In genomic region chr4:62293219-62293861, GRCm38 (mm10) we compare ENCODE assay signal across 10 mouse cellular contexts. TPM values are rescaled to one million over a fixed set of nuclear protein-coding genes. Genes with fewer than 3 reads are reported as not detected.
A peak's percentile ranks its signal among the peaks of the same experiment; 100 is the strongest.
DNase-seq lines count a peak whose midpoint lies in the region; ATAC-seq and TF ChIP-seq lines count a peak whose summit lies in the region.
"Had no signal": no experiment of that assay in that cellular context is flagged by ENCODE, and none has a peak within 500 bp of the region (broad histone marks: within the 10 kb centered on the region; RNA-seq: fewer than 3 reads in every experiment).

No protein-coding gene starts in this region.

- H3K9ac ChIP-seq in kidney, embryonic 15.5 days = no peak overlapping the region
- H3K9ac ChIP-seq in neural tube, embryonic 14.5 days (replicated peaks; ENCODE audit: low read depth, low read length) = no peak overlapping the region
- H3K9ac ChIP-seq: forebrain, embryonic 15.5 days had no signal

- WGBS in kidney, embryonic 15.5 days = 33% methylated on average over 10 of the region's 10 CpGs
- WGBS in kidney, adult 2 months = 67% methylated on average over 10 of the region's 10 CpGs
- WGBS in neural tube, embryonic 14.5 days = 28% methylated on average over 10 of the region's 10 CpGs

- no peak overlapping the region for H3K4me2 ChIP-seq in kidney, embryonic 15.5 days
- H3K4me2 ChIP-seq in neural tube, embryonic 14.5 days (ENCODE audit: low read depth, low read length) = no peak overlapping the region
- H3K4me2 ChIP-seq: forebrain, embryonic 15.5 days had no signal

- TF ChIP-seq CTCF in kidney, adult 2 months (conservative IDR thresholded peaks at IDR 0.05; ENCODE audit: insufficient read depth, insufficient read length, low read depth, low read length) = no peak

- TF ChIP-seq POLR2A in kidney, adult 2 months (IDR thresholded peaks at IDR 0.05; ENCODE audit: low read depth, low read length) = no peak

- H3K27me3 ChIP-seq in kidney, embryonic 15.5 days = no peaks in the 10 kb centered on the region
- H3K27me3 ChIP-seq in kidney, adult 2 months (replicated peaks; ENCODE audit: control insufficient read depth, insufficient read depth, low read length) = no peaks in the 10 kb centered on the region
- no peaks in the 10 kb centered on the region for H3K27me3 ChIP-seq in neural tube, embryonic 14.5 days (ENCODE audit: control insufficient read depth, insufficient read depth, low read length)
- H3K27me3 ChIP-seq: forebrain, embryonic 15.5 days; Patski had no signal

- ATAC-seq in kidney, embryonic 15.5 days (replicated peaks; ENCODE audit: low FRiP score) = peak; percentile 50
- ATAC-seq in neural tube, embryonic 14.5 days (ENCODE audit: low read depth) = 0 out of 2 replicates have a peak, but pooled peaks have one; percentile 5
- no peak for ATAC-seq in inflammation-experienced regulatory T-cells, adult 6 months
- ATAC-seq: forebrain, embryonic 15.5 days; Patski had no signal

- no peaks in the 10 kb centered on the region for H3K9me3 ChIP-seq in kidney, embryonic 15.5 days (replicated peaks)
- H3K9me3 ChIP-seq in neural tube, embryonic 14.5 days (ENCODE audit: control insufficient read depth, low read length) = no peaks in the 10 kb centered on the region
- H3K9me3 ChIP-seq: forebrain, embryonic 15.5 days had no signal

- H3K27ac ChIP-seq in kidney, embryonic 15.5 days = no peak overlapping the region; the same call in 1 of the 2 replicates
- H3K27ac ChIP-seq in kidney, adult 2 months (ENCODE audit: insufficient read depth, low read depth, low read length) = no peak overlapping the region
- no peak overlapping the region for H3K27ac ChIP-seq in neural tube, embryonic 14.5 days (ENCODE audit: low read depth, low read length)
- H3K27ac ChIP-seq: forebrain, embryonic 15.5 days had no signal

- peaks cover 40% of the 10 kb centered on the region for H3K36me3 ChIP-seq in kidney, embryonic 15.5 days
- no peaks in the 10 kb centered on the region; the same call in none of the 2 replicates for H3K36me3 ChIP-seq in kidney, adult 2 months (ENCODE audit: control insufficient read depth, insufficient read depth, low read length)
- H3K36me3 ChIP-seq in neural tube, embryonic 14.5 days (ENCODE audit: control insufficient read depth, insufficient read depth, low read length) = peaks cover 18% of the 10 kb centered on the region

- no peak overlapping the region for H3K4me3 ChIP-seq in kidney, embryonic 15.5 days (replicated peaks)
- H3K4me3 ChIP-seq in kidney, adult 2 months (ENCODE audit: insufficient read depth, low read depth, low read length) = no peak overlapping the region
- H3K4me3 ChIP-seq in neural tube, embryonic 14.5 days (ENCODE audit: low read depth, low read length) = no peak overlapping the region
- H3K4me3 ChIP-seq: forebrain, embryonic 15.5 days had no signal

- DNase-seq in adrenal gland, adult (ENCODE audit: inconsistent age in 2 of 2, low spot score in 1 of 2) = peak; percentile 40 to 66
- DNase-seq in adrenal gland, postnatal 4 days (ENCODE audit: low spot score in 2 of 2) = no peak
- no peak for DNase-seq in kidney, adult 2 months
- peak; percentile 11 to 58 for DNase-seq in spleen, postnatal 4 days (ENCODE audit: low spot score in 2 of 2)
- DNase-seq in spleen, adult 12 weeks (ENCODE audit: low spot score) = no peak

- H3K4me1 ChIP-seq in kidney, embryonic 15.5 days = peaks cover 26% of the 10 kb centered on the region
- H3K4me1 ChIP-seq in kidney, adult 2 months (ENCODE audit: control insufficient read depth, insufficient read depth, low read length) = no peaks in the 10 kb centered on the region; the same call in 1 of the 2 replicates
- no peaks in the 10 kb centered on the region for H3K4me1 ChIP-seq in neural tube, embryonic 14.5 days (ENCODE audit: control insufficient read depth, insufficient read depth, low read length)
- H3K4me1 ChIP-seq: forebrain, embryonic 15.5 days had no signal

RNA-seq across cellular contexts. Expression of gene Slc31a2, which starts 31.0 kb away (rescaled TPM):
- 10 to 100 TPM; 26.3 to 27.6 TPM for total RNA-seq in adrenal gland, postnatal 4 days (2021)
- polyA plus RNA-seq in kidney, embryonic 15.5 days (2015; fragmentation: Nextera tagmentation; extraction: Ambion mirVana) = 23.9 and 26.5 TPM in 2 replicates
- 26.6 and 33.0 TPM in 2 replicates for polyA plus RNA-seq in kidney, adult 2 months (2012; rRNA removed)
- 10.9 and 17.5 TPM in 2 replicates for polyA plus RNA-seq in neural tube, embryonic 14.5 days (2014; fragmentation: Nextera tagmentation; extraction: Ambion mirVana)
- 10 to 100 TPM in 1 of 3 experiments, 1 to 10 TPM in 2; 7.7 to 11.0 (median 9.0) TPM for polyA plus RNA-seq in inflammation-experienced regulatory T-cells, adult 6 months (2017; shearing (Covaris generic))

Comparison
In these comparisons a context has a peak if more than half of its experiments do, and no peak if none do; other contexts are left out.
1. DNase-seq: peak in adrenal gland, adult (2 of 2) and spleen, postnatal 4 days (2 of 2); none in adrenal gland, postnatal 4 days (0 of 2), kidney, adult 2 months (single experiment) and spleen, adult 12 weeks (single experiment).